Comparison of ENCODE assay signal across 8 mouse cellular contexts in the genomic region with DNA sequence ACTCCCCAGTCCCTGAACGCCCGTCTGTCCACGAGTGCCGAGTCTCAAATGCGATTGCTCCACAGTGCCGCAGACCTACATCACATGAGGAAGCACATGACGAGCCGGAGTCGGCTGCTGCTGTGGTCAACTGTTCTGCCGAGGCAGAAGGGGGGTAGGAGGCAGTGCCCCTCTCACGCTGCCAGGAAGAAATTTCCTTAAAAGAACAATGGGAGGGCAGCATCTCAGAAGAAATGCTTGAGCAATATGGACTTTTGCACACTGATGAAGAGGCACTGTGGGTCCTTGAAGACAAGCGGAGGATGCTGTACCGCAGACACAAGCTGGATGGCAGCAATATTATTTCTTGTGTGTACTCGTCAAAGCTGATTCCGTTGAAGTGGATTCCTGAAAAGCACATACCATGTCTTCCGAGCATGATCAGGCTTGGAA.
A peak's percentile ranks its signal among the peaks of the same experiment; 100 is the strongest.
DNase-seq lines count a peak whose midpoint lies in the region; ATAC-seq and TF ChIP-seq lines count a peak whose summit lies in the region.

No protein-coding gene starts in this region.

- peak; percentile 68 for DNase-seq in CD4-positive, CD25-positive, alpha-beta regulatory T cell, adult 2 months (ENCODE audit: low read depth, low spot score)
- DNase-seq in brain, embryonic 18.5 days (ENCODE audit: low read depth, low spot score) = peak; percentile 82
- peak; percentile 89 for DNase-seq in forebrain, postnatal 0 days
- peak; percentile 74 to 79 for DNase-seq in layer of hippocampus, postnatal 10 days (ENCODE audit: low spot score in 2 of 2)
- peak; percentile 58 for DNase-seq in lung, postnatal 36 days
- peak; percentile 89 for DNase-seq in right cerebral cortex, adult 18-20 months
- no peak for DNase-seq in urinary bladder, postnatal 25 days (ENCODE audit: low spot score)

- WGBS in forebrain, postnatal 0 days = 16% methylated on average over 16 of the region's 16 CpGs

- no peaks in the 10 kb centered on the region for H3K9me3 ChIP-seq in forebrain, postnatal 0 days (ENCODE audit: low read length)

- TF ChIP-seq CTCF in forebrain, postnatal 0 days (IDR thresholded peaks at IDR 0.05; ENCODE audit: low read depth) = peak; percentile 73

- H3K27ac ChIP-seq in forebrain, postnatal 0 days (ENCODE audit: low read depth, low read length) = peak overlapping the region; percentile 97

- H3K36me3 ChIP-seq in forebrain, postnatal 0 days (ENCODE audit: insufficient read depth) = no peaks in the 10 kb centered on the region

- peak overlapping the region; percentile 62 for H3K4me2 ChIP-seq in forebrain, postnatal 0 days (ENCODE audit: low read depth)

- H3K27me3 ChIP-seq in forebrain, postnatal 0 days (ENCODE audit: insufficient read depth, low read length) = no peaks in the 10 kb centered on the region

- peak overlapping the region; percentile 67 for H3K9ac ChIP-seq in forebrain, postnatal 0 days

- H3K4me3 ChIP-seq in forebrain, postnatal 0 days (ENCODE audit: low read depth, low read length) = peak overlapping the region; percentile 39

- peaks cover 43% of the 10 kb centered on the region for H3K4me1 ChIP-seq in forebrain, postnatal 0 days (ENCODE audit: insufficient read depth)

- peak; percentile 43 for ATAC-seq in forebrain, postnatal 0 days
- ATAC-seq in hematopoietic stem cell, adult 5-6 weeks (replicated peaks in 1 of 2; ENCODE audit: insufficient read depth in 1 of 2, low FRiP score in 2 of 2, low TSS enrichment in 1 of 2, low read depth in 1 of 2, poor library complexity in 2 of 2, severe bottlenecking in 2 of 2) = peak; percentile 87 to 90
